Mouse (Mus musculus): ENCODE measurements around the gene Gm47969. TPM values are rescaled to one million over a fixed set of nuclear protein-coding genes. Genes with fewer than 3 reads are reported as not detected.

Gene Gm47969
- polyA plus RNA-seq, 1 experiment, result not detected

GRCm38 (mm10) chr1:83039080-83039479 lies 5.7 kb upstream of the Gm47969 start:
- no peak for TF ChIP-seq CTCF (IDR thresholded peaks at IDR 0.05; ENCODE audit: borderline replicate concordance, control insufficient read depth, extremely low read depth, insufficient read depth, low read length, poor library complexity)
- TF ChIP-seq POLR2A (IDR thresholded peaks at IDR 0.05; ENCODE audit: control insufficient read depth, extremely low read depth, insufficient read depth, low read length, poor library complexity), result no peak
- Histone ChIP-seq H3K27ac (ENCODE audit: control insufficient read depth, insufficient read depth, low read length) (no peak overlapping the region), H3K4me1 (replicated peaks; ENCODE audit: control insufficient read depth, insufficient read depth, low read length) (no peaks in the 10 kb centered on the region), H3K4me3 (ENCODE audit: control insufficient read depth, insufficient read depth, low read length) (no peak overlapping the region), H3K27me3 (ENCODE audit: control insufficient read depth, insufficient read depth, low read length) (no peaks in the 10 kb centered on the region), H3K36me3 (ENCODE audit: control insufficient read depth, insufficient read depth, low read length) (no peaks in the 10 kb centered on the region)
- WGBS, result 83% methylated on average over 4 of the region's 4 CpGs
- no peak for DNase-seq

- H3K36me3 ChIP-seq (ENCODE audit: control insufficient read depth, insufficient read depth, low read length), result no peaks in the 10 kb centered on the region
These were observed 2.4 kb upstream of the Gm47969 start, which contains the start of gene Krtap28-10 for GRCm38 (mm10) chr1:83042380-83042779. Gene Krtap28-10, minus strand, starts transcription at chr1:83042480.

GRCm38 (mm10) chr1:83058481-83058880 lies 13.7 kb downstream of the Gm47969 start:
- H3K4me3 ChIP-seq (ENCODE audit: control insufficient read depth, insufficient read depth, low read length), result no peak overlapping the region
- H3K4me1 ChIP-seq (replicated peaks; ENCODE audit: control insufficient read depth, insufficient read depth, low read length), result no peaks in the 10 kb centered on the region
- TF ChIP-seq CTCF (IDR thresholded peaks at IDR 0.05; ENCODE audit: borderline replicate concordance, control insufficient read depth, extremely low read depth, insufficient read depth, low read length, poor library complexity), result no peak
- H3K36me3 ChIP-seq (ENCODE audit: control insufficient read depth, insufficient read depth, low read length), result no peaks in the 10 kb centered on the region
- no peak for DNase-seq
- 84% methylated on average over 1 of the region's 1 CpGs for WGBS
- H3K27ac ChIP-seq (ENCODE audit: control insufficient read depth, insufficient read depth, low read length), result no peak overlapping the region
- H3K27me3 ChIP-seq (ENCODE audit: control insufficient read depth, insufficient read depth, low read length), result no peaks in the 10 kb centered on the region

More at GRCm38 (mm10) chr1:83042380-83042779, 2.4 kb upstream of the Gm47969 start, which contains the start of gene Krtap28-10:
- H3K27ac ChIP-seq (ENCODE audit: control insufficient read depth, insufficient read depth, low read length), result no peak within 1 kb of the TSS
- no peaks in the 10 kb centered on the region for H3K27me3 ChIP-seq (ENCODE audit: control insufficient read depth, insufficient read depth, low read length)
- no peaks in the 10 kb centered on the region for H3K4me1 ChIP-seq (replicated peaks; ENCODE audit: control insufficient read depth, insufficient read depth, low read length)
- H3K4me3 ChIP-seq (ENCODE audit: control insufficient read depth, insufficient read depth, low read length), result no peak within 1 kb of the TSS
- DNase-seq, result no peak
- 94% methylated on average over 2 of the region's 2 CpGs for WGBS
- TF ChIP-seq POLR2A (IDR thresholded peaks at IDR 0.05; ENCODE audit: control insufficient read depth, extremely low read depth, insufficient read depth, low read length, poor library complexity), result no peak

GRCm38 (mm10) chr1:83059278-83059677 lies 14.5 kb downstream of the Gm47969 start, which contains the start of gene A030005K14Rik:
Gene A030005K14Rik, minus strand, starts transcription at chr1:83059378.
- no peak within 1 kb of the TSS for H3K4me3 ChIP-seq (ENCODE audit: control insufficient read depth, insufficient read depth, low read length)

GRCm38 (mm10) chr1:83060643-83061042 lies 15.9 kb downstream of the Gm47969 start, which contains the start of gene Krtap28-13:
Gene Krtap28-13, plus strand, starts transcription at chr1:83060930.
- no peak within 1 kb of the TSS for H3K27ac ChIP-seq (ENCODE audit: control insufficient read depth, insufficient read depth, low read length)
- DNase-seq, result no peak
- H3K4me1 ChIP-seq (replicated peaks; ENCODE audit: control insufficient read depth, insufficient read depth, low read length), result no peaks in the 10 kb centered on the region
- no peaks in the 10 kb centered on the region for H3K27me3 ChIP-seq (ENCODE audit: control insufficient read depth, insufficient read depth, low read length)
- 94% methylated on average over 4 of the region's 4 CpGs for WGBS
- H3K36me3 ChIP-seq (ENCODE audit: control insufficient read depth, insufficient read depth, low read length), result no peaks in the 10 kb centered on the region
- H3K4me3 ChIP-seq (ENCODE audit: control insufficient read depth, insufficient read depth, low read length), result no peak within 1 kb of the TSS
- no peak for TF ChIP-seq CTCF (IDR thresholded peaks at IDR 0.05; ENCODE audit: borderline replicate concordance, control insufficient read depth, extremely low read depth, insufficient read depth, low read length, poor library complexity)
- no peak for TF ChIP-seq POLR2A (IDR thresholded peaks at IDR 0.05; ENCODE audit: control insufficient read depth, extremely low read depth, insufficient read depth, low read length, poor library complexity)

More at GRCm38 (mm10) chr1:83059278-83059677, 14.5 kb downstream of the Gm47969 start, which contains the start of gene A030005K14Rik:
- WGBS, result 92% methylated on average over 9 of the region's 9 CpGs
- no peak for TF ChIP-seq POLR2A (IDR thresholded peaks at IDR 0.05; ENCODE audit: control insufficient read depth, extremely low read depth, insufficient read depth, low read length, poor library complexity)
- H3K27ac ChIP-seq (ENCODE audit: control insufficient read depth, insufficient read depth, low read length), result no peak within 1 kb of the TSS
- H3K36me3 ChIP-seq (ENCODE audit: control insufficient read depth, insufficient read depth, low read length), result no peaks in the 10 kb centered on the region
- no peaks in the 10 kb centered on the region for H3K4me1 ChIP-seq (replicated peaks; ENCODE audit: control insufficient read depth, insufficient read depth, low read length)
- DNase-seq, result no peak
- H3K27me3 ChIP-seq (ENCODE audit: control insufficient read depth, insufficient read depth, low read length), result no peaks in the 10 kb centered on the region

- DNase-seq, result no peak
- H3K27ac ChIP-seq (ENCODE audit: control insufficient read depth, insufficient read depth, low read length), result no peak overlapping the region
- 16% methylated on average over 3 of the region's 3 CpGs for WGBS
- TF ChIP-seq POLR2A (IDR thresholded peaks at IDR 0.05; ENCODE audit: control insufficient read depth, extremely low read depth, insufficient read depth, low read length, poor library complexity) (no peak), CTCF (IDR thresholded peaks at IDR 0.05; ENCODE audit: borderline replicate concordance, control insufficient read depth, extremely low read depth, insufficient read depth, low read length, poor library complexity) (no peak)
- no peaks in the 10 kb centered on the region for H3K36me3 ChIP-seq (ENCODE audit: control insufficient read depth, insufficient read depth, low read length)
- no peak overlapping the region for H3K4me3 ChIP-seq (ENCODE audit: control insufficient read depth, insufficient read depth, low read length)
- no peaks in the 10 kb centered on the region for H3K4me1 ChIP-seq (replicated peaks; ENCODE audit: control insufficient read depth, insufficient read depth, low read length)
- no peaks in the 10 kb centered on the region for H3K27me3 ChIP-seq (ENCODE audit: control insufficient read depth, insufficient read depth, low read length)
These were observed 20.1 kb downstream of the Gm47969 start for GRCm38 (mm10) chr1:83064851-83065250.

GRCm38 (mm10) chr1:83066577-83066976 lies 21.8 kb downstream of the Gm47969 start:
- TF ChIP-seq POLR2A (IDR thresholded peaks at IDR 0.05; ENCODE audit: control insufficient read depth, extremely low read depth, insufficient read depth, low read length, poor library complexity) (no peak), CTCF (IDR thresholded peaks at IDR 0.05; ENCODE audit: borderline replicate concordance, control insufficient read depth, extremely low read depth, insufficient read depth, low read length, poor library complexity) (no peak)
- 92% methylated on average over 4 of the region's 4 CpGs for WGBS

More at GRCm38 (mm10) chr1:83066577-83066976, 21.8 kb downstream of the Gm47969 start:
- DNase-seq, result no peak
- Histone ChIP-seq H3K27me3 (ENCODE audit: control insufficient read depth, insufficient read depth, low read length) (no peaks in the 10 kb centered on the region), H3K4me1 (replicated peaks; ENCODE audit: control insufficient read depth, insufficient read depth, low read length) (no peaks in the 10 kb centered on the region), H3K36me3 (ENCODE audit: control insufficient read depth, insufficient read depth, low read length) (no peaks in the 10 kb centered on the region), H3K27ac (ENCODE audit: control insufficient read depth, insufficient read depth, low read length) (no peak overlapping the region), H3K4me3 (ENCODE audit: control insufficient read depth, insufficient read depth, low read length) (no peak overlapping the region)

Data from thymus, adult 2 months (tissue).